ENCODE assay signal across 25 mouse cellular contexts in the genomic region with DNA sequence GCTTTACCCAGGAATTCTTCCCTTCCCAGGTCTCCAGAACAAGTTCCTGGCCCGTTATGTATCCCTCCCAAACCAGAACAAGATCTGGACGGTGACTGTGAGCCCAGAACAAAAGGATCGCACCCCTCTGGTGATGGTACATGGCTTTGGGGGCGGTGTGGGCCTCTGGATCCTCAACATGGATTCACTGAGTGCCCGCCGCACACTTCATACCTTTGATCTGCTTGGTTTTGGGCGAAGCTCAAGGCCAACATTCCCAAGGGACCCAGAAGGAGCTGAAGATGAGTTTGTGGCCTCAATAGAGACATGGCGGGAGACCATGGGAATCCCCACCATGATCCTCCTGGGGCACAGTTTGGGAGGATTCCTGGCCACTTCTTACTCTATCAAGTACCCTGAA. TPM values are rescaled to one million over a fixed set of nuclear protein-coding genes. Genes with fewer than 3 reads are reported as not detected.
DNase-seq lines count a peak whose midpoint lies in the region; ATAC-seq and TF ChIP-seq lines count a peak whose summit lies in the region.
"Had no signal": no experiment of that assay in that cellular context is flagged by ENCODE, and none has a peak within 500 bp of the region (broad histone marks: within the 10 kb centered on the region; RNA-seq: fewer than 3 reads in every experiment).

No protein-coding gene starts in this region.

- no peak for TF ChIP-seq EP300 in liver, postnatal 0 days (IDR thresholded peaks at IDR 0.05; ENCODE audit: low read depth)

- H3K27me3 ChIP-seq in liver, embryonic 11.5 days (replicated peaks; ENCODE audit: control insufficient read depth, insufficient read depth, low read length) = no peaks in the 10 kb centered on the region
- no peaks in the 10 kb centered on the region for H3K27me3 ChIP-seq in liver, postnatal 0 days (ENCODE audit: insufficient read depth, low read length)
- H3K27me3 ChIP-seq: CH12.LX; embryonic facial prominence, embryonic 12.5 days; forebrain, embryonic 15.5 days; Patski had no signal

- no peak overlapping the region for H3K27ac ChIP-seq in liver, embryonic 11.5 days (ENCODE audit: low read depth, low read length)
- H3K27ac ChIP-seq in liver, postnatal 0 days (ENCODE audit: low read depth) = no peak overlapping the region
- H3K27ac ChIP-seq: embryonic facial prominence, embryonic 10.5 days; embryonic facial prominence, embryonic 12.5 days; forebrain, embryonic 13.5 days; forebrain, embryonic 15.5 days had no signal

- no peak overlapping the region for H3K4me2 ChIP-seq in liver, embryonic 11.5 days
- H3K4me2 ChIP-seq in liver, postnatal 0 days (ENCODE audit: low read depth, low read length) = no peak overlapping the region
- H3K4me2 ChIP-seq: embryonic facial prominence, embryonic 12.5 days; forebrain, embryonic 13.5 days; forebrain, embryonic 15.5 days had no signal

- intact Hi-C loops in heart, postnatal 25 days (cut with DNase I) = no loop called here
- intact Hi-C loops in heart, postnatal 14 days (cut with DNase I) = no loop called here

- H3K36me3 ChIP-seq in liver, embryonic 11.5 days (ENCODE audit: control insufficient read depth, insufficient read depth, low read length) = peaks cover 3% of the 10 kb centered on the region; the same call in 1 of the 2 replicates
- H3K36me3 ChIP-seq in liver, postnatal 0 days (replicated peaks; ENCODE audit: insufficient read depth, low read length) = peaks cover 21% of the 10 kb centered on the region; the same call in 1 of the 2 replicates
- H3K36me3 ChIP-seq: forebrain, embryonic 15.5 days had no signal

- peak; percentile 52 for DNase-seq in heart, adult 11 months
- DNase-seq in heart, postnatal 25 days (ENCODE audit: low spot score) = no peak
- DNase-seq in heart, postnatal 4 days = peak; percentile 3
- DNase-seq in heart, postnatal 14 days = no peak
- DNase-seq in liver, embryonic 11.5 days (ENCODE audit: low spot score) = peak; percentile 9
- DNase-seq in liver, postnatal 0 days = no peak
- DNase-seq: B cell, adult 2 months; cerebellum, adult 11-12 months; cerebellum, adult 2 months; cerebellum, adult 9-10 months; cerebellum, postnatal 10 days; cerebellum, postnatal 25 days had no signal

- H3K9ac ChIP-seq in liver, embryonic 11.5 days (ENCODE audit: low read depth, low read length) = no peak overlapping the region
- no peak overlapping the region for H3K9ac ChIP-seq in liver, postnatal 0 days (replicated peaks)
- H3K9ac ChIP-seq: embryonic facial prominence, embryonic 12.5 days; forebrain, embryonic 13.5 days; forebrain, embryonic 15.5 days had no signal

- 87% methylated on average over 8 of the region's 8 CpGs for WGBS in liver, embryonic 11.5 days
- 89% methylated on average over 8 of the region's 8 CpGs for WGBS in liver, postnatal 0 days (ENCODE audit: insufficient replicate concordance)

- peaks cover 16% of the 10 kb centered on the region for H3K4me1 ChIP-seq in liver, embryonic 11.5 days (replicated peaks; ENCODE audit: control insufficient read depth, insufficient read depth, low read length)
- peaks cover 20% of the 10 kb centered on the region for H3K4me1 ChIP-seq in liver, postnatal 0 days (ENCODE audit: insufficient read depth)

- no peaks in the 10 kb centered on the region for H3K9me3 ChIP-seq in liver, embryonic 11.5 days (ENCODE audit: control insufficient read depth, low read length)
- no peaks in the 10 kb centered on the region for H3K9me3 ChIP-seq in liver, postnatal 0 days (ENCODE audit: low read length)
- H3K9me3 ChIP-seq: embryonic facial prominence, embryonic 10.5 days; embryonic facial prominence, embryonic 12.5 days; forebrain, embryonic 13.5 days; forebrain, embryonic 15.5 days; G1E had no signal

- no peak overlapping the region for H3K4me3 ChIP-seq in liver, embryonic 11.5 days (ENCODE audit: low read depth, low read length)
- no peak overlapping the region for H3K4me3 ChIP-seq in liver, postnatal 0 days (ENCODE audit: low read depth, low read length)
- H3K4me3 ChIP-seq: embryonic facial prominence, embryonic 10.5 days; embryonic facial prominence, embryonic 12.5 days; forebrain, embryonic 13.5 days; forebrain, embryonic 15.5 days had no signal

- TF ChIP-seq CTCF in liver, postnatal 0 days (IDR thresholded peaks at IDR 0.05; ENCODE audit: low read depth) = no peak

- no peak for ATAC-seq in liver, embryonic 11.5 days (replicated peaks; ENCODE audit: low FRiP score)
- ATAC-seq in liver, postnatal 0 days = no peak
- ATAC-seq: activated CD4-positive, CD25-positive, alpha-beta regulatory T cell, adult 4 months; CD4-positive, CD25-positive, alpha-beta regulatory T cell, adult 4 months; forebrain, embryonic 13.5 days; forebrain, embryonic 15.5 days; Patski had no signal

RNA-seq across cellular contexts. Expression of a gene that starts 8.6 kb away (rescaled TPM):
- 10 to 100 TPM; 44.6 to 44.8 TPM for total RNA-seq in heart, postnatal 25 days (2021)
- 10 to 100 TPM; 65.0 to 65.1 TPM for total RNA-seq in heart, postnatal 4 days (2021)
- 10 to 100 TPM; 46.7 to 50.7 TPM for total RNA-seq in heart, postnatal 14 days (2021)
- 27.6 and 28.2 TPM in 2 replicates for polyA plus RNA-seq in liver, embryonic 11.5 days (2014; fragmentation: Nextera tagmentation; extraction: Ambion mirVana)
- 15.9 and 17.1 TPM in 2 replicates for polyA plus RNA-seq in liver, postnatal 0 days (2015; fragmentation: Nextera tagmentation; extraction: Ambion mirVana)

RNA-seq across cellular contexts. Expression of a gene that starts 8.7 kb away (rescaled TPM):
- 100 to 1,000 TPM; 103 to 112 TPM for total RNA-seq in heart, postnatal 25 days (2021)
- total RNA-seq in heart, postnatal 4 days (2021) = 100 to 1,000 TPM; 132 to 145 TPM
- total RNA-seq in heart, postnatal 14 days (2021) = 100 to 1,000 TPM; 104 TPM
- polyA plus RNA-seq in liver, embryonic 11.5 days (2014; fragmentation: Nextera tagmentation; extraction: Ambion mirVana) = 309 and 312 TPM in 2 replicates
- polyA plus RNA-seq in liver, postnatal 0 days (2015; fragmentation: Nextera tagmentation; extraction: Ambion mirVana) = 226 and 229 TPM in 2 replicates

RNA-seq across cellular contexts. Expression of a gene that starts 22.1 kb away (rescaled TPM):
- total RNA-seq in heart, postnatal 25 days (2021) = not detected
- total RNA-seq in heart, postnatal 4 days (2021) = not detected
- not detected for total RNA-seq in heart, postnatal 14 days (2021)
- polyA plus RNA-seq in liver, embryonic 11.5 days (2014; fragmentation: Nextera tagmentation; extraction: Ambion mirVana) = not detected in 2 replicates
- not detected in 2 replicates for polyA plus RNA-seq in liver, postnatal 0 days (2015; fragmentation: Nextera tagmentation; extraction: Ambion mirVana)
- total RNA-seq: adrenal gland, postnatal 14 days; adrenal gland, postnatal 36 days; CH12.LX had no signal
- polyA plus RNA-seq: cerebellum, adult 2 months; cortical plate, adult 2 months; embryonic facial prominence, embryonic 10.5 days; embryonic facial prominence, embryonic 12.5 days; forebrain, embryonic 11.5 days; forebrain, embryonic 13.5 days; forebrain, embryonic 15.5 days; G1E had no signal

Comparison
In these comparisons a context has a peak if more than half of its experiments do, and no peak if none do; other contexts are left out.
1. DNase-seq: peak in heart, adult 11 months (single experiment), heart, postnatal 4 days (single experiment) and liver, embryonic 11.5 days (single experiment); none in heart, postnatal 25 days (single experiment), heart, postnatal 14 days (0 of 2) and liver, postnatal 0 days (single experiment).